Mouse (Mus musculus): ENCODE data around the gene Fam187b.

GRCm38 (mm10) chr7:31008889-31009288 lies 35.3 kb downstream of the Fam187b start:
- TF ChIP-seq NRF1 (IDR thresholded peaks at IDR 0.05; ENCODE audit: low read depth, low read length) (no peak), CTCF (conservative IDR thresholded peaks at IDR 0.05 in 1 of 2, IDR thresholded peaks at IDR 0.05 in 1 of 2; ENCODE audit: low read depth in 2 of 2, low read length in 2 of 2) (no peak), E2F4 (IDR thresholded peaks at IDR 0.05; ENCODE audit: insufficient replicate concordance, low read depth, low read length) (no peak), HCFC1 (IDR thresholded peaks at IDR 0.05; ENCODE audit: low read depth, low read length) (no peak), CHD1 (IDR thresholded peaks at IDR 0.05; ENCODE audit: low read depth, low read length) (no peak), MXI1 (IDR thresholded peaks at IDR 0.05; ENCODE audit: low read depth, low read length) (no peak), MAX (IDR thresholded peaks at IDR 0.05; ENCODE audit: low read length) (no peak), POLR2A (IDR thresholded peaks at IDR 0.05; ENCODE audit: low read depth, low read length) (no peak), MYC (IDR thresholded peaks at IDR 0.05; ENCODE audit: low read depth, low read length) (no peak), GABPA (IDR thresholded peaks at IDR 0.05; ENCODE audit: insufficient replicate concordance, low read depth, low read length) (no peak), EP300 (IDR thresholded peaks at IDR 0.05; ENCODE audit: low read length) (no peak), MEF2A (IDR thresholded peaks at IDR 0.05; ENCODE audit: borderline replicate concordance, low read depth, low read length) (no peak), TBP (conservative IDR thresholded peaks at IDR 0.05; ENCODE audit: low read depth, low read length) (no peak), MAFK (IDR thresholded peaks at IDR 0.05; ENCODE audit: insufficient replicate concordance, low read length) (no peak)

All from CH12.LX (cell line).